Mouse (Mus musculus) CH12.LX (cell line): ENCODE results near the gene Plekhm1.

Source experiments
- CTCF ChIP-seq, 2 experiments: IDR thresholded peaks in 1 of 2; conservative IDR thresholded peaks in 1 of 2; 2 replicates each; pipeline ENCODE4 v1.5.1; 2011 to 2012; ENCODE audit warnings: low read depth in 2 of 2, low read length in 2 of 2, improper control_type of control experiment in 1 of 2, inconsistent platforms in 1 of 2, mild to moderate bottlenecking in 1 of 2, moderate library complexity in 1 of 2
- ETS1 ChIP-seq: conservative IDR thresholded peaks from 2 replicates; pipeline ENCODE4 v1.6.1; 2012; ENCODE audit warnings: low read depth, mild to moderate bottlenecking, inconsistent platforms, low read length, improper control_type of control experiment, moderate library complexity
- MAFK ChIP-seq: IDR thresholded peaks from 2 replicates; pipeline ENCODE4 v1.6.1; 2011; ENCODE audit warnings: low read length, improper control_type of control experiment; ENCODE audit not compliant: insufficient replicate concordance
- POLR2A ChIP-seq: IDR thresholded peaks from 2 replicates; pipeline ENCODE4 v1.6.1; 2011; ENCODE audit warnings: low read depth, mild to moderate bottlenecking, improper control_type of control experiment, low read length
- RAD21 ChIP-seq: IDR thresholded peaks from 2 replicates; pipeline ENCODE4 v1.6.1; 2011; ENCODE audit warnings: low read depth, mild to moderate bottlenecking, low read length, improper control_type of control experiment, moderate library complexity
- SIN3A ChIP-seq: IDR thresholded peaks from 2 replicates; pipeline ENCODE4 v1.6.1; 2012; ENCODE audit warnings: low read length, improper control_type of control experiment, inconsistent platforms

GRCm38 (mm10) chr11:103330651-103331319 is 81.7 kb downstream of the Plekhm1 start:
- no peak for TF ChIP-seq ETS1
- peak in 1 of 2 experiments; percentile 61; a peak in 2 of 4 replicates for TF ChIP-seq CTCF (conservative IDR thresholded peaks at IDR 0.05 in 1 of 2, IDR thresholded peaks at IDR 0.05 in 1 of 2; ENCODE audit: low read depth in 2 of 2, low read length in 2 of 2)
- TF ChIP-seq RAD21, result peak; percentile 42
- no peak for TF ChIP-seq SIN3A
- no peak for TF ChIP-seq MAFK
- TF ChIP-seq POLR2A, result no peak
